Mouse (Mus musculus): ENCODE measurements around the gene Slc8b1.

DNA sequence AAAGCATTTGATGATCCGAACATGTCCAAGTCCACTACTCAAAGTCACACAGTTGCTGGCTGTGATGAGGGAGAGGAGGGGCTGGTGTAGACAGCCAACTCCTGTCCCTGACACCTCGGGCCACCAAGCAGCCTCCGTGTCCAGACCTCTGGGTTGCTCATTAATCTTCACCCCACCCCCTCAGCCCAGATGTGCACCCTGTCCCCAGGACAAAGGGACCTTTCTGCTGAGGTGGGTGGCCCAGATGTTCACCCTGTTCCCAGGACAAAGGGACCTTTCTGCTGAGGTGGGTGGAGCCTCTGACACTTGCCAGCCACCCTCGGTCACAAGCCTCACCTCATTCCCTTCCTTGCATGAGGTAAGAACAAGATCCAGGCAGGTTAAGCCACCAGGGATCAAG lies 39.4 kb upstream of the Slc8b1 start:
- TF ChIP-seq USF1 (IDR thresholded peaks at IDR 0.05; ENCODE audit: low read depth, low read length): no peak
- TF ChIP-seq RCOR1 (IDR thresholded peaks at IDR 0.05; ENCODE audit: low read depth, low read length): no peak
- no peak for TF ChIP-seq CTCF (IDR thresholded peaks at IDR 0.05 in 2 of 3, conservative IDR thresholded peaks at IDR 0.05 in 1 of 3; ENCODE audit: control insufficient read depth in 1 of 3, insufficient read depth in 1 of 3, low read depth in 2 of 3, low read length in 3 of 3, poor library complexity in 1 of 3, severe bottlenecking in 1 of 3)
- TF ChIP-seq POLR2AphosphoS5 (IDR thresholded peaks at IDR 0.05; ENCODE audit: borderline replicate concordance, low read depth, low read length): no peak
- no peak for TF ChIP-seq BHLHE40 (IDR thresholded peaks at IDR 0.05; ENCODE audit: borderline replicate concordance, low read depth, low read length)
- no peak for TF ChIP-seq POLR2A (IDR thresholded peaks at IDR 0.05; ENCODE audit: control insufficient read depth in 1 of 2, insufficient read depth in 1 of 2, low read depth in 1 of 2, low read length in 2 of 2, poor library complexity in 1 of 2)
